Mouse (Mus musculus): ENCODE results near the gene Arhgef28.

DNA sequence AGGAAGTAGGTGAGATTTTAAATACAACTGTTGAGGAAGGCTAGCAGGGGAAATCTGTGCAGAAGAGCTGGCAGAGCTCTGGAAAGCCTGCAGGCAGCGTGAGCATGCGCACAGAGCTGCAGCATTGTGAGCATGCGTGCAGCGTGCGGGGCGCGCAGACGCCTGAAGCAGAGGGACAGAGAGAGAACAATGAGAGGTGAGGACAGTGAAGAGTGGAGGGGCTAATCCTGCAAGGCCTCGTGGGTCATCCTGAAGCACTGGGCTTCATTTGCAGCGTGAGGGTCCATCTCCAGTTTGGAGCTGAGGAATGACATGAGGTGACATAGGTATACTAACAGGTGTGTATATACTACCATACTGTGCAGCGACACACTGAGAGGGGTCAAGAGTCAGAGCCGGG is 35.0 kb downstream of the Arhgef28 start:
- TF ChIP-seq CTCF (IDR thresholded peaks at IDR 0.05; ENCODE audit: low read depth), result no peak
- TF ChIP-seq EP300 (IDR thresholded peaks at IDR 0.05; ENCODE audit: low read depth), result no peak
